Mouse (Mus musculus) forebrain, embryonic 12.5 days (tissue): ENCODE measurements at regions not wholly inside any gene's neighbourhood (a gene's known extent, or its start where the extent isn't known, plus 50 kb on each side); places are given as distances from the start of the nearest gene placed in this dataset. TPM values are rescaled to one million over a fixed set of nuclear protein-coding genes. Genes with fewer than 3 reads are reported as not detected.
A peak's percentile ranks its signal among the peaks of the same experiment; 100 is the strongest.

ENCODE experiments used
- ATAC-seq: fragments of 200-750 bp; cut with Nextera tagmentation; 2 replicates; pipeline ENCODE4 v1.8.0; 2017; ENCODE audit warnings: moderate TSS enrichment; ENCODE audit not compliant: low FRiP score
- H3K27ac ChIP-seq: fragments of 300-500 bp; sonication (generic); 2 replicates; pipeline ENCODE4 v1.5.1; 2016; ENCODE audit warnings: mild to moderate bottlenecking
- H3K27me3 ChIP-seq: fragments of 300-500 bp; sonication (generic); 2 replicates; pipeline ENCODE4 v1.6.1; 2016; ENCODE audit warnings: mild to moderate bottlenecking
- H3K36me3 ChIP-seq: fragments of 300-500 bp; sonication (generic); replicated peaks from 2 replicates; pipeline ENCODE4 v1.6.1; 2016; ENCODE audit warnings: mild to moderate bottlenecking
- H3K4me1 ChIP-seq: fragments of 300-500 bp; sonication (generic); 2 replicates; pipeline ENCODE4 v1.6.1; 2016
- H3K4me2 ChIP-seq: fragments of 300-500 bp; sonication (generic); 2 replicates; pipeline ENCODE4 v1.6.1; 2016; ENCODE audit warnings: mild to moderate bottlenecking, moderate library complexity
- H3K4me3 ChIP-seq: fragments of 300-500 bp; sonication (generic); replicated peaks from 2 replicates; pipeline ENCODE4 v1.5.1; 2016; ENCODE audit warnings: mild to moderate bottlenecking
- H3K9ac ChIP-seq: fragments of 300-500 bp; sonication (generic); 2 replicates; pipeline ENCODE4 v1.6.1; 2016; ENCODE audit warnings: mild to moderate bottlenecking
- H3K9me3 ChIP-seq: fragments of 300-500 bp; sonication (generic); 2 replicates; pipeline ENCODE4 v1.6.1; 2016
- whole genome bisulfite sequencing: fragments of 180-500 bp; shearing (Covaris S2); methylation state at CpG from one replicate; pipeline ENCODE4 v1.1.7; 2016; 5-methylcytosine and 5-hydroxymethylcytosine counted together
- microRNA-seq: library from miRNA; unstranded; fragments of <30 nt; microRNA quantifications from one replicate; pipeline ENCODE4, GENCODE M21; 2017

DNA sequence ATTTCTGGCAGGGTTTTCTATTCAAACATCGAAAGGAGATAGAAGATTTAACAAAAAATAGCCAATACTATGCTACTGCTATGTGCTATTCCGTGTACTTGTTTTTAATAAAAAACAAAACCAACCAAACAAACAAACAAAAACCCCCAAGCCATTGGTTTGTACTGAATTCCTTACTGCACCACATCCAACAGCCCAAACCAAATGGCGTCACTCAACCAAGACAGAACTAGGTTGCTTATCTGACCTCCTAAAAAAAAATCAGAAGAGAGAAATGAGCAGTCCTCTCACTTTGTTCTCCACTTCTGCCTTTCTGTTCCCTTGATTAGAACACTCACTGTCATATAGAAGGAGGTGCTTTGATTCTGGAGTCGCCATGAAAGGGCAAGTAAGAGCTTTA is 68.6 kb upstream of the Klf7 start:
- ATAC-seq: no peak
- peak overlapping the region; percentile 21; the same call in 1 of the 2 replicates for H3K27ac ChIP-seq
- H3K36me3 ChIP-seq: no peaks in the 10 kb centered on the region
- H3K4me2 ChIP-seq: no peak overlapping the region
- no peak overlapping the region for H3K9ac ChIP-seq
- 79% methylated on average over 4 of the region's 4 CpGs for WGBS
- no peak overlapping the region for H3K4me3 ChIP-seq
- no peaks in the 10 kb centered on the region for H3K9me3 ChIP-seq
- H3K27me3 ChIP-seq: no peaks in the 10 kb centered on the region
- peaks cover 44% of the 10 kb centered on the region for H3K4me1 ChIP-seq

DNA sequence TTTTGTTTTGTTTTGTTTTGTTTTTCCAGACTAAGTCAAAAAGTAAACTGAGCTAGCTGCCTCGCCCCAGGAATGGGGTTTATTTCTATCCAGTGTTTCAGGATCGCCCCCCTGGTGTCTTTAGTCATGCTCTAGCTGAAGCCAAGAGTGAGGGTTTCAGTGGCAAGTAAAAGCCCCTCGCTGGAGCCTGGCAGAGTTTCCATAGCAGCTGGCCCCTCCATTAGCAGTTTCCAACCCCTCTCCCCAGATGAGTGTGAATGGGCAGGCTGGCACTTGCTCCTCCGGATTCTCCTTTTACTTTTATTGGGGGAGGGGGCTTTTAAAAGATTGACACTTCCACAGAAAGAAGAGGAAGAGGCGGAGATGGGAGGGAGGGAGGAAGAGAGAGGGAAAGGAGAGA is 68.0 kb upstream of the Klf7 start:
- H3K4me2 ChIP-seq: no peak overlapping the region

GRCm38 (mm10) chr1:64189471-64189870 is 67.4 kb upstream of the Klf7 start:
- ATAC-seq: no peak
- Histone ChIP-seq H3K9me3 (no peaks in the 10 kb centered on the region), H3K4me1 (peaks cover 44% of the 10 kb centered on the region), H3K27ac (no peak overlapping the region), H3K4me3 (no peak overlapping the region), H3K36me3 (no peaks in the 10 kb centered on the region), H3K4me2 (no peak overlapping the region), H3K9ac (no peak overlapping the region), H3K27me3 (no peaks in the 10 kb centered on the region)
- WGBS: 54% methylated on average over 6 of the region's 6 CpGs

More for the DNA sequence above, 68.0 kb upstream of the Klf7 start:
- Histone ChIP-seq H3K9ac (no peak overlapping the region), H3K36me3 (no peaks in the 10 kb centered on the region), H3K4me3 (no peak overlapping the region), H3K27me3 (no peaks in the 10 kb centered on the region), H3K9me3 (no peaks in the 10 kb centered on the region), H3K4me1 (peaks cover 44% of the 10 kb centered on the region), H3K27ac (0 out of 2 replicates have a peak overlapping the region, but pooled peaks have one; percentile 19)
- WGBS: 25% methylated on average over 5 of the region's 5 CpGs
- no peak for ATAC-seq

GRCm38 (mm10) chr1:64187796-64188513 is 65.9 kb upstream of the Klf7 start:
- WGBS: 83% methylated on average over 11 of the region's 11 CpGs
- no peak overlapping the region for H3K4me2 ChIP-seq
- no peaks in the 10 kb centered on the region for H3K36me3 ChIP-seq
- H3K4me1 ChIP-seq: peaks cover 37% of the 10 kb centered on the region
- no peak overlapping the region for H3K27ac ChIP-seq
- no peaks in the 10 kb centered on the region for H3K9me3 ChIP-seq
- ATAC-seq: no peak
- no peaks in the 10 kb centered on the region for H3K27me3 ChIP-seq
- no peak overlapping the region for H3K9ac ChIP-seq
- H3K4me3 ChIP-seq: no peak overlapping the region

GRCm38 (mm10) chr1:64173708-64174107 is 51.6 kb upstream of the Klf7 start:
- no peaks in the 10 kb centered on the region for H3K9me3 ChIP-seq
- no peak overlapping the region for H3K9ac ChIP-seq
- no peak overlapping the region for H3K4me2 ChIP-seq
- H3K4me1 ChIP-seq: peaks cover 28% of the 10 kb centered on the region
- H3K4me3 ChIP-seq: no peak overlapping the region
- ATAC-seq: 0 out of 2 replicates have a peak, but pooled peaks have one; percentile 44
- no peak overlapping the region for H3K27ac ChIP-seq
- 62% methylated on average over 4 of the region's 4 CpGs for WGBS
- no peaks in the 10 kb centered on the region for H3K36me3 ChIP-seq
- no peaks in the 10 kb centered on the region for H3K27me3 ChIP-seq

DNA sequence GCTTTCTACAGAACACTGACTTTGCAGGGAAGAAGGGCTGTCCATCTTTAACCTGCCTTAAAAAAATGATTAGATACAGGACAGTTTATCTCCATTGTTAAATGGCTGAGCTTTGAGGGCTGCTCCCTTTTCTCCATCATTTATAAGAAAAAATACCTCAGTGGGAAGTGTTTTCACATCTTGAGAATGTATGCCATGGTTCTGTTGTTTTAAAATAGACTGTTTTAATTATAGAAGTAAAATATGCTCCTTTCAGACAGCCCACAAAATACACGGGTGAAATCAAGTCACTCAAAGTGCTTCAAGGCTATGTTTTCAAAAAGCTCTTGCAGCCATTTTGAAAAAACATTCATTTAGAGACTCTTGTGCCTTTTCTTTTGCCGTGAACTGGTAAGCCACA is 50.0 kb upstream of the Klf7 start:
- no peaks in the 10 kb centered on the region for H3K9me3 ChIP-seq
- H3K4me1 ChIP-seq: peaks cover 28% of the 10 kb centered on the region
- H3K4me3 ChIP-seq: no peak overlapping the region
- H3K4me2 ChIP-seq: no peak overlapping the region
- no peak for ATAC-seq
- no peak overlapping the region for H3K9ac ChIP-seq
- H3K27me3 ChIP-seq: no peaks in the 10 kb centered on the region
- H3K27ac ChIP-seq: no peak overlapping the region
- H3K36me3 ChIP-seq: no peaks in the 10 kb centered on the region
- WGBS: 44% methylated on average over 2 of the region's 2 CpGs

Small RNA genes lying in the stretch of these regions (microRNA-seq; reads per million reads assigned to microRNA genes)
- gene Gm25748: not detected
